Mouse (Mus musculus) neural tube, embryonic 14.5 days (tissue): ENCODE data around the gene 4931428L18Rik. TPM values are rescaled to one million over a fixed set of nuclear protein-coding genes. Genes with fewer than 3 reads are reported as not detected.

Experiments used
- ATAC-seq: fragments of 200-750 bp; cut with Nextera tagmentation; 2 replicates; pipeline ENCODE4 v1.8.0; 2017; ENCODE audit warnings: low read depth, mild to moderate bottlenecking, moderate TSS enrichment, moderate library complexity
- H3K27ac ChIP-seq: fragments of 300-500 bp; sonication (generic); 2 replicates; pipeline ENCODE4 v1.5.1; 2014; ENCODE audit warnings: low read depth, mild to moderate bottlenecking, control low read depth, low read length, moderate library complexity, mixed read lengths
- H3K27me3 ChIP-seq: fragments of 300-500 bp; sonication (generic); 2 replicates; pipeline ENCODE4 v1.6.1; 2014; ENCODE audit warnings: low read length; ENCODE audit not compliant: control insufficient read depth, insufficient read depth
- H3K36me3 ChIP-seq: fragments of 300-500 bp; sonication (generic); 2 replicates; pipeline ENCODE4 v1.6.1; 2014; ENCODE audit warnings: low read length, mixed read lengths; ENCODE audit not compliant: control insufficient read depth, insufficient read depth
- H3K4me1 ChIP-seq: fragments of 300-500 bp; sonication (generic); 2 replicates; pipeline ENCODE4 v1.6.1; 2014; ENCODE audit warnings: low read length; ENCODE audit not compliant: control insufficient read depth, insufficient read depth
- H3K4me2 ChIP-seq: fragments of 300-500 bp; sonication (generic); 2 replicates; pipeline ENCODE4 v1.6.1; 2014; ENCODE audit warnings: mild to moderate bottlenecking, low read depth, low read length, control low read depth
- H3K4me3 ChIP-seq: fragments of 300-500 bp; sonication (generic); 2 replicates; pipeline ENCODE4 v1.5.1; 2014; ENCODE audit warnings: low read depth, low read length, control low read depth, mixed read lengths
- H3K9ac ChIP-seq: fragments of 300-500 bp; sonication (generic); replicated peaks from 2 replicates; pipeline ENCODE4 v1.6.1; 2014; ENCODE audit warnings: low read depth, mild to moderate bottlenecking, control low read depth, low read length, mixed read lengths
- H3K9me3 ChIP-seq: fragments of 300-500 bp; sonication (generic); 2 replicates; pipeline ENCODE4 v1.6.1; 2016; ENCODE audit warnings: low read length; ENCODE audit not compliant: control insufficient read depth
- WGBS: fragments of 180-500 bp; shearing (Covaris S2); extraction: QIAGEN DNeasy Blood & Tissue Kit; methylation state at CpG from one replicate; pipeline ENCODE4 v1.1.7; 2014; 5-methylcytosine and 5-hydroxymethylcytosine counted together
- polyA plus RNA-seq: library from polyadenylated mRNA; unstranded; fragments of >200 nt; fragmentation: Nextera tagmentation; extraction: Ambion mirVana; gene quantifications from 2 replicates; pipeline ENCODE4 v1.2.1, GENCODE M21; 2014

4931428L18Rik gene
- polyA plus RNA-seq, 1 experiment from 2014 or later = not detected

GRCm38 (mm10) chr1:31043208-31043607, 179.3 kb downstream of the 4931428L18Rik start:
- no peak overlapping the region for H3K4me3 ChIP-seq
- no peaks in the 10 kb centered on the region for H3K36me3 ChIP-seq
- H3K9ac ChIP-seq = no peak overlapping the region
- no peak for ATAC-seq
- no peak overlapping the region for H3K4me2 ChIP-seq
- no peak overlapping the region for H3K27ac ChIP-seq
- no peaks in the 10 kb centered on the region for H3K9me3 ChIP-seq
- no peaks in the 10 kb centered on the region for H3K4me1 ChIP-seq
- WGBS = 80% methylated on average over 3 of the region's 3 CpGs
- H3K27me3 ChIP-seq = no peaks in the 10 kb centered on the region

- H3K4me1 ChIP-seq = no peaks in the 10 kb centered on the region
Observed at GRCm38 (mm10) chr1:31042793-31043192, 179.7 kb downstream of the 4931428L18Rik start.

GRCm38 (mm10) chr1:31033851-31034534, 188.5 kb downstream of the 4931428L18Rik start:
- H3K4me1 ChIP-seq = no peaks in the 10 kb centered on the region
- no peaks in the 10 kb centered on the region for H3K9me3 ChIP-seq
- H3K27me3 ChIP-seq = no peaks in the 10 kb centered on the region
- H3K4me2 ChIP-seq = no peak overlapping the region
- ATAC-seq = no peak
- 74% methylated on average over 2 of the region's 2 CpGs for WGBS
- H3K9ac ChIP-seq = no peak overlapping the region
- no peak overlapping the region for H3K4me3 ChIP-seq
- no peaks in the 10 kb centered on the region for H3K36me3 ChIP-seq
- no peak overlapping the region for H3K27ac ChIP-seq

More at GRCm38 (mm10) chr1:31042793-31043192, 179.7 kb downstream of the 4931428L18Rik start:
- no peak overlapping the region for H3K4me2 ChIP-seq
- no peaks in the 10 kb centered on the region for H3K9me3 ChIP-seq
- WGBS = 94% methylated on average over 4 of the region's 4 CpGs
- no peaks in the 10 kb centered on the region for H3K36me3 ChIP-seq
- H3K4me3 ChIP-seq = no peak overlapping the region
- H3K27me3 ChIP-seq = no peaks in the 10 kb centered on the region
- ATAC-seq = no peak
- H3K27ac ChIP-seq = no peak overlapping the region
- H3K9ac ChIP-seq = no peak overlapping the region

GRCm38 (mm10) chr1:31032351-31032750, 190.1 kb downstream of the 4931428L18Rik start:
- Histone ChIP-seq H3K9me3 (no peaks in the 10 kb centered on the region), H3K36me3 (no peaks in the 10 kb centered on the region), H3K4me1 (no peaks in the 10 kb centered on the region), H3K9ac (no peak overlapping the region), H3K27ac (no peak overlapping the region), H3K4me2 (no peak overlapping the region), H3K4me3 (no peak overlapping the region), H3K27me3 (no peaks in the 10 kb centered on the region)
- WGBS = 91% methylated on average over 2 of the region's 2 CpGs
- no peak for ATAC-seq

GRCm38 (mm10) chr1:31023173-31023572, 199.3 kb downstream of the 4931428L18Rik start:
- Histone ChIP-seq H3K4me3 (no peak overlapping the region), H3K36me3 (no peaks in the 10 kb centered on the region), H3K27me3 (no peaks in the 10 kb centered on the region), H3K9ac (no peak overlapping the region), H3K4me1 (no peaks in the 10 kb centered on the region), H3K9me3 (no peaks in the 10 kb centered on the region), H3K27ac (no peak overlapping the region), H3K4me2 (no peak overlapping the region)
- ATAC-seq = no peak

GRCm38 (mm10) chr1:31019283-31019682, 203.2 kb downstream of the 4931428L18Rik start:
- Histone ChIP-seq H3K4me1 (no peaks in the 10 kb centered on the region), H3K9ac (no peak overlapping the region), H3K9me3 (no peaks in the 10 kb centered on the region), H3K27ac (no peak overlapping the region), H3K27me3 (no peaks in the 10 kb centered on the region), H3K4me3 (no peak overlapping the region), H3K4me2 (no peak overlapping the region), H3K36me3 (no peaks in the 10 kb centered on the region)
- ATAC-seq = no peak
- 86% methylated on average over 6 of the region's 6 CpGs for WGBS

GRCm38 (mm10) chr1:31017377-31017776, 205.1 kb downstream of the 4931428L18Rik start:
- Histone ChIP-seq H3K27ac (no peak overlapping the region), H3K9ac (no peak overlapping the region), H3K4me1 (no peaks in the 10 kb centered on the region), H3K4me3 (no peak overlapping the region), H3K9me3 (no peaks in the 10 kb centered on the region), H3K27me3 (no peaks in the 10 kb centered on the region), H3K36me3 (no peaks in the 10 kb centered on the region), H3K4me2 (no peak overlapping the region)
- 73% methylated on average over 5 of the region's 5 CpGs for WGBS
- ATAC-seq = no peak

GRCm38 (mm10) chr1:31016068-31016467, 206.4 kb downstream of the 4931428L18Rik start:
- Histone ChIP-seq H3K36me3 (no peaks in the 10 kb centered on the region), H3K27ac (no peak overlapping the region), H3K27me3 (no peaks in the 10 kb centered on the region), H3K9me3 (no peaks in the 10 kb centered on the region), H3K9ac (no peak overlapping the region), H3K4me1 (no peaks in the 10 kb centered on the region), H3K4me3 (no peak overlapping the region), H3K4me2 (no peak overlapping the region)
- no peak for ATAC-seq
- WGBS = 92% methylated on average over 6 of the region's 6 CpGs

GRCm38 (mm10) chr1:31015261-31015660, 207.2 kb downstream of the 4931428L18Rik start:
- no peaks in the 10 kb centered on the region for H3K27me3 ChIP-seq
- H3K9ac ChIP-seq = no peak overlapping the region
- no peaks in the 10 kb centered on the region for H3K36me3 ChIP-seq
- ATAC-seq = no peak
- no peak overlapping the region for H3K4me3 ChIP-seq
- H3K27ac ChIP-seq = no peak overlapping the region
- H3K9me3 ChIP-seq = no peaks in the 10 kb centered on the region
- WGBS = 84% methylated on average over 2 of the region's 2 CpGs
- H3K4me2 ChIP-seq = no peak overlapping the region
- no peaks in the 10 kb centered on the region for H3K4me1 ChIP-seq
